Mouse (Mus musculus) mouse trophoblast stem cell (cell line): ENCODE results near the gene Ccdc57.
"Not testable (repeated sequence)": the region's sequence is repeated elsewhere in the genome, so short reads cannot be mapped to it uniquely, and the experiment has no call there.

Source experiments
- in situ Hi-C, 2 experiments: fragments of 300-500 bp; cut with MseI, MboI; formaldehyde crosslinking; loops; 2 replicates in 1 of 2; 3 replicates in 1 of 2; pipeline ENCODE4 v1.15.1; 2025

Ccdc57 gene

GRCm38 (mm10) chr11:120851582-120851981 lies 81.1 kb downstream of the Ccdc57 start:
- in situ Hi-C loops, result no loop called here

GRCm38 (mm10) chr11:120851132-120851531 lies 81.5 kb downstream of the Ccdc57 start:
- in situ Hi-C loops, result no loop called here

- in situ Hi-C loops, result no loop called here
These were observed 82.2 kb downstream of the Ccdc57 start for GRCm38 (mm10) chr11:120850331-120851030.

- in situ Hi-C loops, result no loop called here
These were observed 85.8 kb downstream of the Ccdc57 start for GRCm38 (mm10) chr11:120846725-120847475.

GRCm38 (mm10) chr11:120844329-120844728 lies 88.3 kb downstream of the Ccdc57 start:
- in situ Hi-C loops, result no loop called here

GRCm38 (mm10) chr11:120833555-120834280 lies 99.0 kb downstream of the Ccdc57 start:
- in situ Hi-C loops, result no loop called here

- in situ Hi-C loops, result not testable (repeated sequence)
These were observed 99.7 kb downstream of the Ccdc57 start for GRCm38 (mm10) chr11:120832962-120833361.

GRCm38 (mm10) chr11:120831659-120832440 lies 100.8 kb downstream of the Ccdc57 start:
- in situ Hi-C loops, result no loop called here

- in situ Hi-C loops, result no loop called here
These were observed 102.0 kb downstream of the Ccdc57 start for GRCm38 (mm10) chr11:120830686-120831085.

- in situ Hi-C loops, result no loop called here
These were observed 102.7 kb downstream of the Ccdc57 start for GRCm38 (mm10) chr11:120829757-120830532.

- in situ Hi-C loops, result no loop called here
These were observed 104.3 kb downstream of the Ccdc57 start for GRCm38 (mm10) chr11:120828416-120828815.

GRCm38 (mm10) chr11:120826016-120826953 lies 106.4 kb downstream of the Ccdc57 start:
- in situ Hi-C loops, result no loop called here

- in situ Hi-C loops, result no loop called here
These were observed 107.3 kb downstream of the Ccdc57 start for GRCm38 (mm10) chr11:120825289-120825863.

GRCm38 (mm10) chr11:120824787-120825288 lies 107.8 kb downstream of the Ccdc57 start:
- in situ Hi-C loops, result no loop called here

- in situ Hi-C loops, result no loop called here
These were observed 108.5 kb downstream of the Ccdc57 start, which contains the start of gene Fasn for GRCm38 (mm10) chr11:120823956-120824786. Fasn (minus strand) TSS chr11:120824547.

GRCm38 (mm10) chr11:120823551-120823947 lies 109.1 kb downstream of the Ccdc57 start:
- in situ Hi-C loops, result no loop called here

GRCm38 (mm10) chr11:120822831-120823550 lies 109.7 kb downstream of the Ccdc57 start:
- in situ Hi-C loops, result no loop called here
